Mouse (Mus musculus) urinary bladder, postnatal 0 days (tissue): ENCODE results near the gene Arcn1. TPM values are rescaled to one million over a fixed set of nuclear protein-coding genes. Genes with fewer than 3 reads are reported as not detected.

Experiments
- polyA plus RNA-seq: library from polyadenylated mRNA; unstranded; fragments of >200 nt; fragmentation: Nextera tagmentation; extraction: Ambion mirVana; gene quantifications from 2 replicates; pipeline ENCODE4 v1.2.1, GENCODE M21; 2015

The Arcn1 gene
- 114 and 138 TPM in 2 replicates for polyA plus RNA-seq

DNA sequence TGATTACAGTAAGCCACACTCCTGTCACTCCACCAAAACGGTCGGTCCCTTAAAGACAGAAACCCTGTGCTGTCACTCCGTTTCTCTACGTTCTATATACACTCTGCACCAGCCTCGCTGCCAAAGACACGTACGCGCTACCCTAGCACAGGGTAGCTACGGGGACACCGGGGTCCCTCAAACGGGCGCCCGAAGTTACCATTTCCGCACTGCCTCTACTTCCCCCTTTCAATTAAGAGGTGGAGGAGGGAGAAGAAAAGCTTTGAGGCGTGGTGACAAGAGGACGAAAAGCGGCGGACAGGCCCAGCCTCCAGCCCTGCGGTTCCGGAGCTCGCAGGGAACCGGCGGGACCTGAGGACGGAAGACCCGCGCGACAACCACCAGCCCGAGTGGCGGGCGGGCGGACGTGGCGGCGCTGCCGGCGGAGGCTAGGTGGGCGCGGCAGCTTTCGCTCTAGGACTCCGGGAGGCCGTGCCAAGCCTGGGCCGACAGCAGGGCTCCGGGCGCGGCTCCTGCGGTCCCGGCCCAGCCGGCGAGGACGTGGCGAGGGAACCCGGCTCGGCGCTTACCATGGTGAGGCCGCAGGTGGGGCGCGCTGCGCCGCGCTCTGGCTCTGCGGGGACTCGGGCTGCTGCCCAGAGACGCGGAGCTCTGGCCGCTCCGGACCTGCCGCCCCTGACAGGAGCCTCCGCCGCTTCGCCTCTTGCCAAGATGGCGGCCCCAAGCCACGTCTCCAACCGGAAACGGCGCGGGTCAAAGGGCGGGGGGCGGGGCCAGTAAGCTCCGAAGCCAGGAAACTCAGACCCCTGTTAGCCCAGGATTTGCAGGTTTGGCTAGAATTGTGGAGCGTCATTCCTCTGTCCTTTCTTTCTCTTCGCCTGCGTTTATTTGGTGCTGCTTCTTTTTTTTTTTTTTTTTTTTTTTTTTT, at the start of gene Arcn1, which contains the start of gene Ift46:
TSS of gene Arcn1 (minus strand) at position 745 of the 928 bp plus-strand sequence.
TSS of gene Ift46 (plus strand) at position 808 of the 928 bp plus-strand sequence.

GRCm38 (mm10) chr9:44802808-44803450, 35.3 kb upstream of the Arcn1 start, which contains the start of gene Ttc36:
TSS of gene Ttc36 (minus strand) at chr9:44803072.

GRCm38 (mm10) chr9:44799102-44799957, 31.7 kb upstream of the Arcn1 start, which contains the start of gene Tmem25:
TSS of gene Tmem25 (minus strand) at chr9:44799307.

GRCm38 (mm10) chr9:44734524-44735494, 32.8 kb downstream of the Arcn1 start, which contains the start of gene Phldb1:
TSS of gene Phldb1 (minus strand) at chr9:44735198.

Other genes with a start within 250 kb of the Arcn1 start
- gene Cxcr5, start 206.0 kb downstream of the Arcn1 start, polyA plus RNA-seq: 0.13 and 0.19 TPM in 2 replicates
- 10.2 and 11.2 TPM in 2 replicates for gene Ddx6, start 163.0 kb downstream of the Arcn1 start, polyA plus RNA-seq
- not detected in 2 replicates for gene Treh, start 94.6 kb downstream of the Arcn1 start, polyA plus RNA-seq
- gene Phldb1, start 32.6 kb downstream of the Arcn1 start, polyA plus RNA-seq: 22.6 and 23.0 TPM in 2 replicates
- 52.6 and 52.9 TPM in 2 replicates for gene Ift46, start 63 bp upstream of the Arcn1 start, polyA plus RNA-seq
- gene Tmem25, start 31.5 kb upstream of the Arcn1 start, polyA plus RNA-seq: 0.83 and 1.4 TPM in 2 replicates
- gene Ttc36, start 35.2 kb upstream of the Arcn1 start, polyA plus RNA-seq: 0.82 and 2.0 TPM in 2 replicates
- gene Kmt2a, start 113.5 kb upstream of the Arcn1 start, polyA plus RNA-seq: 5.4 and 6.0 TPM in 2 replicates
- 960 and 1,026 TPM in 2 replicates for gene Atp5l, start 152.9 kb upstream of the Arcn1 start, polyA plus RNA-seq
- gene Ube4a, start 197.8 kb upstream of the Arcn1 start, polyA plus RNA-seq: 14.1 and 14.8 TPM in 2 replicates
- gene Cd3g, start 212.6 kb upstream of the Arcn1 start, polyA plus RNA-seq: not detected in 2 replicates
- gene Cd3d, start 213.9 kb upstream of the Arcn1 start, polyA plus RNA-seq: not detected in 2 replicates
- gene Cd3e, start 241.8 kb upstream of the Arcn1 start, polyA plus RNA-seq: not detected in 2 replicates